16 mouse cellular contexts compared by ENCODE assay signal in the genomic region with DNA sequence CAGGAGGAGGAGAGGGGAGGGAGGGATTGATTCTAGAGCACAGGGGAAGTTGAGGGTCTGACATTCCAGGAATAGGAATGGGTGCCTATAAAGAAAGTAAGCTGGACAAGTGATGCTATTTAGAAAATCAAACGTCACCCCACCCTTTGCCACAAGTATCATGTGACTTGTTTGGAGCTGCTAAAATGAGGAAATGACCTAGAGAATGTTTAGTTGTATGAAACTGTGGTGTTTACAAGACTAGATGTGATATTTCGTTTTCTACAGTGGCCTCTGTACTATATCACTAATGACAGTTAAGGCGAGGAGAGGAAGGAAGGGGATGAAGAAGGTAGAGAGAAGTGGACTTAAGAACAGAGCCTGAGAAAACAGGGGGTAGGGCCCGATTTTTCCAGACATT. TPM values are rescaled to one million over a fixed set of nuclear protein-coding genes. Genes with fewer than 3 reads are reported as not detected.
DNase-seq lines count a peak whose midpoint lies in the region; ATAC-seq and TF ChIP-seq lines count a peak whose summit lies in the region.
"Had no signal": no experiment of that assay in that cellular context is flagged by ENCODE, and none has a peak within 500 bp of the region (broad histone marks: within the 10 kb centered on the region; RNA-seq: fewer than 3 reads in every experiment).

No protein-coding gene starts in this region.

- TF ChIP-seq POLR2A in bone marrow macrophage, adult 2 months (IDR thresholded peaks at IDR 0.05; ENCODE audit: borderline replicate concordance, low read depth, low read length) = no peak

- peak; percentile 82 to 84 for ATAC-seq in hematopoietic stem cell, adult 5-6 weeks (replicated peaks in 1 of 2; ENCODE audit: insufficient read depth in 1 of 2, low FRiP score in 2 of 2, low TSS enrichment in 1 of 2, low read depth in 1 of 2, poor library complexity in 2 of 2, severe bottlenecking in 2 of 2)
- peak; percentile 52 for ATAC-seq in megakaryocyte progenitor cell, adult 5-6 weeks (replicated peaks; ENCODE audit: poor library complexity)

- peaks cover 31% of the 10 kb centered on the region for H3K4me1 ChIP-seq in bone marrow macrophage, adult 2 months (ENCODE audit: control insufficient read depth, insufficient read depth, low read length)
- H3K4me1 ChIP-seq: liver, embryonic 13.5 days had no signal

- H3K4me3 ChIP-seq in bone marrow macrophage, adult 2 months (ENCODE audit: insufficient read depth, low read length) = peak overlapping the region; percentile 30
- H3K4me3 ChIP-seq: hindbrain, embryonic 13.5 days; liver, embryonic 13.5 days had no signal

- TF ChIP-seq CTCF in bone marrow macrophage, adult 2 months (IDR thresholded peaks at IDR 0.05; ENCODE audit: low read depth, low read length) = no peak

- peak overlapping the region; percentile 99 for H3K27ac ChIP-seq in bone marrow macrophage, adult 2 months (ENCODE audit: insufficient read depth, low read depth, low read length)

- DNase-seq in layer of hippocampus, adult 9-11 months = peak; percentile 14
- DNase-seq in layer of hippocampus, adult 11-12 months (ENCODE audit: low spot score) = no peak
- DNase-seq in right cerebral cortex, adult 2 months (ENCODE audit: low spot score in 2 of 2) = no peak
- DNase-seq in testis, postnatal 10 days (ENCODE audit: low spot score) = no peak
- DNase-seq: adrenal gland, postnatal 25 days; cerebellum, adult 11 months; liver, embryonic 13.5 days; right cerebral cortex, postnatal 25 days had no signal

RNA-seq across cellular contexts. Expression of a gene that starts 19.3 kb away (rescaled TPM):
- not detected in 2 replicates for polyA plus RNA-seq in bone marrow macrophage, adult 2 months (2012; ENCODE audit: insufficient read depth, insufficient read length, missing spikeins)
- total RNA-seq in hematopoietic stem cell, adult 5-6 weeks (2017) = not detected in 2 replicates
- 0.39 TPM in 1 of 2 replicates, not detected in the other for total RNA-seq in megakaryocyte progenitor cell, adult 5-6 weeks (2015)
- total RNA-seq in megakaryocyte progenitor cell, adult 5-6 weeks (2017) = not detected in 2 replicates
- total RNA-seq: adrenal gland, postnatal 25 days; layer of hippocampus, postnatal 25 days had no signal
- polyA plus RNA-seq: heart, embryonic 11.5 days; hindbrain, embryonic 13.5 days; kidney, postnatal 0 days; liver, embryonic 13.5 days; stomach, embryonic 14.5 days had no signal

RNA-seq across cellular contexts. Expression of a gene that starts 29.8 kb away (rescaled TPM):
- 21.1 and 25.8 TPM in 2 replicates for polyA plus RNA-seq in bone marrow macrophage, adult 2 months (2012; ENCODE audit: insufficient read depth, insufficient read length, missing spikeins)
- 14.9 and 22.1 TPM in 2 replicates for total RNA-seq in hematopoietic stem cell, adult 5-6 weeks (2017)
- 11.9 and 13.7 TPM in 2 replicates for total RNA-seq in megakaryocyte progenitor cell, adult 5-6 weeks (2015)
- total RNA-seq in megakaryocyte progenitor cell, adult 5-6 weeks (2017) = 17.4 and 20.1 TPM in 2 replicates
